Mouse (Mus musculus) ES-E14 (cell line): ENCODE data around the gene Tmprss7. TPM values are rescaled to one million over a fixed set of nuclear protein-coding genes. Genes with fewer than 3 reads are reported as not detected.

Experiments used
- DNase-seq: peaks from one replicate; pipeline ENCODE4 v3.0.0-alpha.2; 2013; ENCODE audit warnings: low read depth, low spot score
- H3K27ac ChIP-seq: 2 replicates; pipeline ENCODE4 v1.5.1; 2012; ENCODE audit warnings: low read depth, mild to moderate bottlenecking, low read length, moderate library complexity, mixed read lengths; ENCODE audit not compliant: poor library complexity, insufficient read depth, severe bottlenecking
- H3K36me3 ChIP-seq: 2 replicates; pipeline ENCODE4 v1.6.1; 2012; ENCODE audit warnings: mild to moderate bottlenecking, low read length, moderate library complexity, mixed read lengths; ENCODE audit not compliant: control insufficient read depth, poor library complexity, insufficient read depth, severe bottlenecking
- H3K4me1 ChIP-seq, 2 experiments: fragments of 150-350 bp in 1 of 2; sonication (generic) in 1 of 2; 2 replicates each; pipeline ENCODE4 v1.6.1; 2012; ENCODE audit warnings: low read length in 2 of 2, mild to moderate bottlenecking in 1 of 2, mixed read lengths in 1 of 2; ENCODE audit not compliant: control insufficient read depth in 2 of 2, insufficient read depth in 2 of 2, poor library complexity in 1 of 2
- H3K4me3 ChIP-seq, 2 experiments: fragments of 150-350 bp in 1 of 2; sonication (generic) in 1 of 2; 2 replicates each; pipeline ENCODE4 v1.5.1; 2012; ENCODE audit warnings: low read length in 2 of 2, low read depth in 1 of 2, mild to moderate bottlenecking in 1 of 2, mixed read lengths in 1 of 2; ENCODE audit not compliant: insufficient read depth in 1 of 2, poor library complexity in 1 of 2, severe bottlenecking in 1 of 2
- H3K9ac ChIP-seq: 2 replicates; pipeline ENCODE4 v1.6.1; 2012; ENCODE audit warnings: low read depth, mild to moderate bottlenecking, low read length, mixed read lengths; ENCODE audit not compliant: poor library complexity, insufficient read depth, severe bottlenecking
- H3K9me3 ChIP-seq: fragments of 150-350 bp; sonication (generic); 2 replicates; pipeline ENCODE4 v1.6.1; 2012; ENCODE audit warnings: low read depth, mild to moderate bottlenecking, low read length; ENCODE audit not compliant: control insufficient read depth, insufficient read depth
- CHD2 ChIP-seq: IDR thresholded peaks from 2 replicates; pipeline ENCODE4 v1.6.1; 2014; ENCODE audit warnings: mild to moderate bottlenecking, low read depth, low read length, inconsistent platforms
- HCFC1 ChIP-seq: IDR thresholded peaks from 2 replicates; pipeline ENCODE4 v1.6.1; 2012; ENCODE audit warnings: low read length, inconsistent platforms, borderline replicate concordance; ENCODE audit not compliant: insufficient read depth
- MAFK ChIP-seq: IDR thresholded peaks from 2 replicates; pipeline ENCODE4 v1.6.1; 2014; ENCODE audit warnings: mild to moderate bottlenecking, low read depth, low read length, inconsistent platforms; ENCODE audit not compliant: insufficient read depth
- ZC3H11A ChIP-seq: IDR thresholded peaks from 2 replicates; pipeline ENCODE4 v1.6.1; 2012; ENCODE audit warnings: low read depth, mild to moderate bottlenecking, inconsistent platforms, low read length, borderline replicate concordance
- ZNF384 ChIP-seq: IDR thresholded peaks from 2 replicates; pipeline ENCODE4 v1.6.1; 2012; ENCODE audit warnings: low read depth, low read length, inconsistent platforms
- in situ Hi-C, 2 experiments: fragments of 600-800 bp; cut with MboI; formaldehyde crosslinking; loops; one replicate each; pipeline ENCODE4 v1.15.1; 2025; ENCODE audit warnings: low sequenced_read_pairs in 2 of 2, inconsistent platforms in 1 of 2; ENCODE audit not compliant: unreplicated experiment in 2 of 2
- total RNA-seq: library from RNA; depleted of rRNA; stranded (reverse); fragments of 300-350 nt; gene quantifications from 2 replicates; pipeline ENCODE4 v1.2.3, GENCODE M21; 2012

Gene Tmprss7
- total RNA-seq, 1 experiment: 0.09 TPM

DNA sequence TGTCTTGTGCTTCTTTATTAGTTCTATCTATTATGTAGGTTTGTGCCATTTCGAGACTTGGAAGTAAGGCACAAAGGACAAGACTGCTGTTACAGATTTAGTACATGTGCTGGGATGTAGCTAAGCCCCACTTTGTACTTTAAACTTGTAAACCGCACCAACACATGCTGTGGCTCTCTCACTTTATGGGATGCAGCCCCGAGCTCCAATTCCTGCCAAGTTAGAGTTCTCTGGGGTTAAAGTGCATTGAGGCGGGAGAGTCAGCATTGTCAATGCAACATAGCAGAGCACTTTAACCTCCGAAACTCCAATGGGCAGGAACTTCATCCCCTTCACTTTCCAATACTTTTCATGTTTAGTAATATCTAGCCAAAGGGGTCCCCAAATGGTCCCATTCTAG is 35.7 kb upstream of the Tmprss7 start:
- DNase-seq: no peak
- H3K9me3 ChIP-seq: no peaks in the 10 kb centered on the region
- peaks cover 2 to 12% of the 10 kb centered on the region in 2 experiments; a peak in 3 of 4 replicates for H3K4me1 ChIP-seq
- H3K4me3 ChIP-seq: no peak overlapping the region
- in situ Hi-C loops: no loop called here
- H3K27ac ChIP-seq: no peak overlapping the region
- TF ChIP-seq MAFK (no peak), ZC3H11A (no peak), HCFC1 (no peak)
- peaks cover 3% of the 10 kb centered on the region for H3K36me3 ChIP-seq
- no peak overlapping the region for H3K9ac ChIP-seq

DNA sequence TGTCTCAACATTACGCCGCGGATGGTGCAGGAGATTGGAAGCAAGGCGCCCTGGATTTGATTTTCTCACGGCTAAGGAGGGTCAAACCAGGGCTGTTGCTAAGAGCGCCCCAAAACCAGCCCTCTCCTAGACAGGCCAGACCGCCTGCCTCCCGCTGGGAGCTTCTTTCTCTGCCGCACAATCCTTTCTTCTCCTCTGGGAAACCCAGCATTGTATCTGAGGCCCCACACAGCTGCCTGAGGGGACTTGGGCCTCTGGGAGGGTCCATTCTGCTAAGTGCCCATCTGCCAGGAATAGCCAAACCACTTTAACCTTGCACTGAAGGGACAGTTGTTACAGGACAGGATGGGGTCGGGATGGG is 31.3 kb upstream of the Tmprss7 start:
- Histone ChIP-seq H3K36me3 (no peaks in the 10 kb centered on the region), H3K4me3 (peak overlapping the region; percentile 59 to 74), H3K9me3 (no peaks in the 10 kb centered on the region), H3K27ac (0 out of 2 replicates have a peak overlapping the region, but pooled peaks have one; percentile 13), H3K4me1 (peaks cover 10 to 12% of the 10 kb centered on the region in 2 experiments), H3K9ac (peak overlapping the region; percentile 58; the same call in 1 of the 2 replicates)
- in situ Hi-C loops: no loop called here
- no peak for DNase-seq
- TF ChIP-seq MAFK (no peak), CHD2 (no peak)

DNA sequence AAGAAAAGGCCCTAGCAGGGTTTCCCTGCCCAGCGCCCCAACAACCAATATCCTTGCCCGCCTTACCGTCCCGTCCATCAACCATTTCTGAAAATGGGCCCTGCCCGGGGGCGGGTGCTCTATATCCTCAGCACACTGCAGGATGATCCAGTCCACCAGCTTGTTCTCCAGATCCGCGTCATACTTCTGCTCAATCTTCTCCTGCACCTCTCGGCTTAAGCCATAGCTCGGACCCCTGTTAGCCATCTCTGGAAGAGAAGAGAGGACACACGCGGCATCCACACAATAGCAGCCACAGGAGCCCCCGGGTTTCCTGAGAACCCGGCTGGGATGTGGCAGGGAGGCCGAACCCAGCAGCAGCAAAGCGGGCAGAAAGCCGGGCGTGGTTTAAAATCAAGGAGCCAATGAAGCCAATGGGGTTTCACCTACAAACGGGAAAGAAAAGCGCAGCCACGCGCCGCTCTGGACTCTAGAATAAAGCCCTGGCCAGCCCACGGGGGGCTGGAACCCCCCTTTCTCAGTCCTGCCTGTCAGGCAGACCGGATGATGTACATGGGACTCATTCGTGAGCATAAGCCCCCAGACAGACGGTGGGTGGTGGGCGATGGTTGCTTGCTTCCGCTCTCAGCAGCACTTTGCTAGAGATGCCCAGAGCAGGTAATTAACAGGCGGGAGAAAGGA is 30.7 kb upstream of the Tmprss7 start, which contains the start of gene Tagln3:
Gene Tagln3, minus strand, starts transcription at position 548 of the 681 bp plus-strand sequence.
- TF ChIP-seq MAFK (no peak), ZC3H11A (no peak), HCFC1 (no peak), ZNF384 (no peak), CHD2 (no peak)
- H3K4me1 ChIP-seq: peaks cover 10 to 12% of the 10 kb centered on the region in 2 experiments

DNA sequence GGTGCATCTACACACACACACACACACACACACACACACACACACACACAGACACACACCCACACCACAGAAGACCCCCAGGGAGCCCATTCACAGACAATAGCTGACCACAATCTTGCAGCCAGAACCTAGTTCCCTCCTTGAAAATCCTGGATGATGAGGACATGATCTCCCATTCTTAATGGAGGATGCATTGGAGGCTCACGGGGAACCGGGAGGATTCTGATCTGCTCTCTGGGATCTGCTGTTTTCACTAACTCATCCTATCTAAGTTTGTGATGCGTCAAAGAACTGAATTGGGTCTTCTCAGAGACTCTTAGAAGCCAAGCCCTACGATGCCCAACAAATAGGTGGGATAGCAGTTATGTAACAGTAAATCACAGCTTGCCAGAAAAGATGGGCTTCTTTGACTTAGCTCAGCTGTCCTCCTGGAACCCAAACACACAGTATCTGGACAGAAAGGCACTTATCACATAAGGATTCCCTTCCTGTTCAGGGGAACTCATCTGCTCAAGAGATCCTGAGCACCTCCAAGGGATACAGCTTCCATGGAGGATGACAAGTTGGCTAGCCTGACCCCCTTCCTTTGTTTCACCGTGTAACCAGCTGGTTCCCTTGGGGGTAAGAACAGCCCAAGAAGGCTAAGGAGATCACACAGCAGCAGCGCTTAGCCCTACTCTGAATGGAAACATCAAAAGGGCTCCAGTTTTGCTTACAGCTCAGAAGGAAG is 29.9 kb upstream of the Tmprss7 start:
- Histone ChIP-seq H3K27ac (no peak overlapping the region), H3K9me3 (no peaks in the 10 kb centered on the region), H3K4me3 (peak overlapping the region; percentile 59 to 74), H3K9ac (no peak overlapping the region), H3K4me1 (peaks cover 10 to 12% of the 10 kb centered on the region in 2 experiments), H3K36me3 (no peaks in the 10 kb centered on the region)
- TF ChIP-seq ZNF384: no peak
- TF ChIP-seq MAFK: no peak
- TF ChIP-seq CHD2: no peak
- DNase-seq: no peak
- in situ Hi-C loops: no loop called here

More for the DNA sequence above, 30.7 kb upstream of the Tmprss7 start, which contains the start of gene Tagln3:
- H3K4me3 ChIP-seq: peak within 1 kb of the TSS; percentile 59 to 74
- no peak for DNase-seq
- H3K9ac ChIP-seq: peak within 1 kb of the TSS; percentile 58; the same call in 1 of the 2 replicates
- H3K36me3 ChIP-seq: no peaks in the 10 kb centered on the region
- in situ Hi-C loops: no loop called here
- no peaks in the 10 kb centered on the region for H3K9me3 ChIP-seq
- H3K27ac ChIP-seq: 0 out of 2 replicates have a peak within 1 kb of the TSS, but pooled peaks have one; percentile 13
